Mouse (Mus musculus) C2C12 (cell line): ENCODE results near the gene Dlgap3. TPM values are rescaled to one million over a fixed set of nuclear protein-coding genes. Genes with fewer than 3 reads are reported as not detected.

Source experiments
- H3K27me3 ChIP-seq: one replicate; pipeline ENCODE4 v1.6.1; 2011; ENCODE audit not compliant: control insufficient read depth, insufficient read depth, insufficient read length
- H3K36me3 ChIP-seq: one replicate; pipeline ENCODE4 v1.6.1; 2011; ENCODE audit not compliant: control insufficient read depth, insufficient read depth
- H3K4me3 ChIP-seq: one replicate; pipeline ENCODE4 v1.5.1; 2011; ENCODE audit warnings: mild to moderate bottlenecking, control low read depth; ENCODE audit not compliant: poor library complexity, insufficient read depth, severe bottlenecking
- H3K79me2 ChIP-seq: one replicate; pipeline ENCODE4 v1.6.1; 2011; ENCODE audit not compliant: control insufficient read depth, insufficient read depth
- H3K79me3 ChIP-seq: one replicate; pipeline ENCODE4 v1.6.1; 2011; ENCODE audit warnings: low read depth, control low read depth
- H3ac ChIP-seq: one replicate; pipeline ENCODE3; 2011; ENCODE audit warnings: low read depth; ENCODE audit not compliant: control insufficient read depth, insufficient read length
- CEBPB ChIP-seq: IDR thresholded peaks from one replicate; pipeline ENCODE4 v1.6.1; 2011; ENCODE audit warnings: low read depth, mild to moderate bottlenecking, control low read depth, moderate library complexity
- CTCF ChIP-seq: IDR thresholded peaks from one replicate; pipeline ENCODE4 v1.5.1; 2011; ENCODE audit not compliant: control insufficient read depth, insufficient read depth, insufficient read length
- FOSL1 ChIP-seq: IDR thresholded peaks from one replicate; pipeline ENCODE4 v1.8.0; 2011; ENCODE audit warnings: mild to moderate bottlenecking, low read length; ENCODE audit not compliant: poor library complexity, insufficient read depth, severe bottlenecking
- MAX ChIP-seq: IDR thresholded peaks from one replicate; pipeline ENCODE4 v1.6.1; 2011; ENCODE audit warnings: mild to moderate bottlenecking, control low read depth
- MYOD1 ChIP-seq: IDR thresholded peaks from one replicate; pipeline ENCODE4 v1.6.1; 2011; ENCODE audit warnings: low read depth; ENCODE audit not compliant: control insufficient read depth, insufficient read length
- MYOG ChIP-seq: IDR thresholded peaks from one replicate; pipeline ENCODE4 v1.6.1; 2011; ENCODE audit not compliant: control insufficient read depth, insufficient read length; ENCODE audit errors: extremely low read depth
- USF1 ChIP-seq: IDR thresholded peaks from one replicate; pipeline ENCODE4 v1.6.1; 2011; ENCODE audit warnings: low read depth, mild to moderate bottlenecking, control low read depth, moderate library complexity
- polyA plus RNA-seq: library from polyadenylated mRNA; unstranded; fragments of >200 nt; fragmentation: generic; extraction: Trizol; gene quantifications from one replicate; pipeline ENCODE4 v1.2.1, GENCODE M21; 2012; ENCODE audit warnings: missing spikeins

Dlgap3 gene
- polyA plus RNA-seq, 1 experiment = not detected

GRCm38 (mm10) chr4:127167096-127167495, 1.9 kb upstream of the Dlgap3 start:
- TF ChIP-seq USF1 (no peak), MYOG (no peak), FOSL1 (no peak), MAX (no peak), MYOD1 (no peak), CTCF (no peak)
- Histone ChIP-seq H3K4me3 (no peak overlapping the region), H3ac (no peak overlapping the region), H3K79me3 (no peaks in the 10 kb centered on the region), H3K36me3 (no peaks in the 10 kb centered on the region), H3K27me3 (peaks cover 27% of the 10 kb centered on the region), H3K79me2 (no peaks in the 10 kb centered on the region)

GRCm38 (mm10) chr4:127167731-127168130, 1.3 kb upstream of the Dlgap3 start:
- TF ChIP-seq FOSL1 = no peak
- no peak for TF ChIP-seq USF1
- no peak for TF ChIP-seq MYOD1
- no peak for TF ChIP-seq CTCF
- TF ChIP-seq MYOG = no peak
- no peak for TF ChIP-seq MAX
- no peak for TF ChIP-seq CEBPB
- H3K27me3 ChIP-seq = peaks cover 30% of the 10 kb centered on the region
- H3K79me2 ChIP-seq = no peaks in the 10 kb centered on the region
- no peaks in the 10 kb centered on the region for H3K36me3 ChIP-seq
- no peak overlapping the region for H3ac ChIP-seq
- H3K4me3 ChIP-seq = no peak overlapping the region
- H3K79me3 ChIP-seq = no peaks in the 10 kb centered on the region

- no peaks in the 10 kb centered on the region for H3K36me3 ChIP-seq
- TF ChIP-seq CTCF (no peak), MAX (no peak)
- H3K79me3 ChIP-seq = no peaks in the 10 kb centered on the region
- H3K79me2 ChIP-seq = no peaks in the 10 kb centered on the region
- H3ac ChIP-seq = no peak overlapping the region
- peaks cover 30% of the 10 kb centered on the region for H3K27me3 ChIP-seq
- no peak overlapping the region for H3K4me3 ChIP-seq
Measured at GRCm38 (mm10) chr4:127168211-127168913, 642 bp upstream of the Dlgap3 start.

GRCm38 (mm10) chr4:127169346-127170221, 580 bp downstream of the Dlgap3 start:
- Histone ChIP-seq H3K36me3 (no peaks in the 10 kb centered on the region), H3ac (no peak overlapping the region), H3K79me2 (no peaks in the 10 kb centered on the region), H3K79me3 (no peaks in the 10 kb centered on the region), H3K4me3 (no peak overlapping the region), H3K27me3 (peaks cover 30% of the 10 kb centered on the region)
- TF ChIP-seq MAX (no peak), CTCF (no peak), CEBPB (no peak), FOSL1 (no peak), USF1 (no peak), MYOD1 (no peak), MYOG (no peak)

- H3ac ChIP-seq = no peak overlapping the region
- no peaks in the 10 kb centered on the region for H3K79me3 ChIP-seq
- peaks cover 30% of the 10 kb centered on the region for H3K27me3 ChIP-seq
- no peak overlapping the region for H3K4me3 ChIP-seq
- no peaks in the 10 kb centered on the region for H3K36me3 ChIP-seq
- TF ChIP-seq MAX (no peak), MYOG (no peak), USF1 (no peak)
- no peaks in the 10 kb centered on the region for H3K79me2 ChIP-seq
Measured at GRCm38 (mm10) chr4:127170866-127171265, 1.9 kb downstream of the Dlgap3 start.

- Histone ChIP-seq H3K79me3 (no peaks in the 10 kb centered on the region), H3K27me3 (peaks cover 30% of the 10 kb centered on the region), H3K4me3 (no peak overlapping the region), H3ac (no peak overlapping the region), H3K36me3 (no peaks in the 10 kb centered on the region), H3K79me2 (no peaks in the 10 kb centered on the region)
- TF ChIP-seq MAX (no peak), FOSL1 (no peak), USF1 (no peak), CTCF (no peak), MYOG (no peak), CEBPB (no peak), MYOD1 (no peak)
Measured at GRCm38 (mm10) chr4:127171341-127171905, 2.4 kb downstream of the Dlgap3 start.
